In genomic region chr4:105159531-105159870, GRCm38 (mm10) we compare ENCODE assay signal across 9 mouse cellular contexts. TPM values are rescaled to one million over a fixed set of nuclear protein-coding genes. Genes with fewer than 3 reads are reported as not detected.
DNase-seq lines count a peak whose midpoint lies in the region; ATAC-seq and TF ChIP-seq lines count a peak whose summit lies in the region.
"Had no signal": no experiment of that assay in that cellular context is flagged by ENCODE, and none has a peak within 500 bp of the region (broad histone marks: within the 10 kb centered on the region; RNA-seq: fewer than 3 reads in every experiment).

No protein-coding gene starts in this region.

- peaks cover 8% of the 10 kb centered on the region for H3K4me1 ChIP-seq in kidney, adult 2 months (ENCODE audit: control insufficient read depth, insufficient read depth, low read length)
- no peaks in the 10 kb centered on the region for H3K4me1 ChIP-seq in embryonic facial prominence, embryonic 11.5 days (ENCODE audit: control insufficient read depth, insufficient read depth, low read length)
- peaks cover 20% of the 10 kb centered on the region for H3K4me1 ChIP-seq in hindbrain, embryonic 15.5 days (replicated peaks)
- peaks cover 19% of the 10 kb centered on the region; the same call in 1 of the 2 replicates for H3K4me1 ChIP-seq in midbrain, embryonic 14.5 days (ENCODE audit: control insufficient read depth, insufficient read depth, low read length)

- DNase-seq in kidney, adult 2 months: no peak
- DNase-seq in kidney, postnatal 25 days: no peak
- no peak for DNase-seq in embryonic facial prominence, embryonic 11.5 days (ENCODE audit: low spot score)
- DNase-seq in midbrain, embryonic 14.5 days: no peak
- DNase-seq in Muller cell, postnatal 12 days (ENCODE audit: inconsistent ontology term): no peak
- DNase-seq in frontal cortex, postnatal 36 days (ENCODE audit: low spot score in 2 of 2): no peak
- no peak for DNase-seq in thymus, postnatal 25 days
- DNase-seq: cerebellum, adult 18-20 months had no signal

- H3K9me3 ChIP-seq in embryonic facial prominence, embryonic 11.5 days (replicated peaks; ENCODE audit: control insufficient read depth, low read length): no peaks in the 10 kb centered on the region
- H3K9me3 ChIP-seq in hindbrain, embryonic 15.5 days: no peaks in the 10 kb centered on the region
- no peaks in the 10 kb centered on the region for H3K9me3 ChIP-seq in midbrain, embryonic 14.5 days (ENCODE audit: control insufficient read depth, low read length)

- no peaks in the 10 kb centered on the region for H3K27me3 ChIP-seq in kidney, adult 2 months (replicated peaks; ENCODE audit: control insufficient read depth, insufficient read depth, low read length)
- H3K27me3 ChIP-seq in embryonic facial prominence, embryonic 11.5 days (ENCODE audit: control insufficient read depth, insufficient read depth, low read length): no peaks in the 10 kb centered on the region
- H3K27me3 ChIP-seq in hindbrain, embryonic 15.5 days: 0 out of 2 replicates have a peak, but pooled peaks cover 2% of the 10 kb centered on the region
- no peaks in the 10 kb centered on the region for H3K27me3 ChIP-seq in midbrain, embryonic 14.5 days (ENCODE audit: control insufficient read depth, insufficient read depth, low read length)

- 41% methylated on average over 6 of the region's 6 CpGs for WGBS in kidney, adult 2 months
- WGBS in embryonic facial prominence, embryonic 11.5 days: 22% methylated on average over 6 of the region's 6 CpGs
- WGBS in hindbrain, embryonic 15.5 days: 22% methylated on average over 6 of the region's 6 CpGs
- WGBS in midbrain, embryonic 14.5 days: 15% methylated on average over 6 of the region's 6 CpGs

- peak overlapping the region; percentile 97 for H3K9ac ChIP-seq in embryonic facial prominence, embryonic 11.5 days (replicated peaks; ENCODE audit: low read length)
- H3K9ac ChIP-seq in hindbrain, embryonic 15.5 days: peak overlapping the region; percentile 72
- H3K9ac ChIP-seq in midbrain, embryonic 14.5 days (replicated peaks; ENCODE audit: low read length): peak overlapping the region; percentile 83

- peak overlapping the region; percentile 77 for H3K4me2 ChIP-seq in embryonic facial prominence, embryonic 11.5 days (ENCODE audit: low read depth, low read length)
- peak overlapping the region; percentile 86 for H3K4me2 ChIP-seq in hindbrain, embryonic 15.5 days
- H3K4me2 ChIP-seq in midbrain, embryonic 14.5 days (ENCODE audit: low read length): peak overlapping the region; percentile 81

- ATAC-seq in embryonic facial prominence, embryonic 11.5 days (replicated peaks; ENCODE audit: insufficient number of reproducible peaks, low FRiP score, low TSS enrichment, low read depth): no peak
- ATAC-seq in hindbrain, embryonic 15.5 days (ENCODE audit: low FRiP score, low read depth): no peak
- ATAC-seq in midbrain, embryonic 14.5 days (ENCODE audit: low FRiP score, low TSS enrichment): no peak

- H3K27ac ChIP-seq in kidney, adult 2 months (ENCODE audit: insufficient read depth, low read depth, low read length): peak overlapping the region; percentile 44
- H3K27ac ChIP-seq in embryonic facial prominence, embryonic 11.5 days (replicated peaks; ENCODE audit: low read depth, low read length): no peak overlapping the region
- H3K27ac ChIP-seq in hindbrain, embryonic 15.5 days (replicated peaks): peak overlapping the region; percentile 55; the same call in 1 of the 2 replicates
- H3K27ac ChIP-seq in midbrain, embryonic 14.5 days (replicated peaks; ENCODE audit: low read depth, low read length): no peak overlapping the region

- H3K4me3 ChIP-seq in kidney, adult 2 months (ENCODE audit: insufficient read depth, low read depth, low read length): peak overlapping the region; percentile 77
- peak overlapping the region; percentile 97 for H3K4me3 ChIP-seq in embryonic facial prominence, embryonic 11.5 days (ENCODE audit: low read depth, low read length)
- H3K4me3 ChIP-seq in hindbrain, embryonic 15.5 days: peak overlapping the region; percentile 75
- H3K4me3 ChIP-seq in midbrain, embryonic 14.5 days (replicated peaks; ENCODE audit: low read depth, low read length): peak overlapping the region; percentile 75

- TF ChIP-seq CTCF in kidney, adult 2 months (conservative IDR thresholded peaks at IDR 0.05; ENCODE audit: insufficient read depth, insufficient read length, low read depth, low read length): no peak

- H3K36me3 ChIP-seq in kidney, adult 2 months (ENCODE audit: control insufficient read depth, insufficient read depth, low read length): peaks cover 2% of the 10 kb centered on the region; the same call in 1 of the 2 replicates
- no peaks in the 10 kb centered on the region for H3K36me3 ChIP-seq in embryonic facial prominence, embryonic 11.5 days (replicated peaks; ENCODE audit: control insufficient read depth, insufficient read depth, low read depth, low read length)
- no peaks in the 10 kb centered on the region for H3K36me3 ChIP-seq in hindbrain, embryonic 15.5 days
- H3K36me3 ChIP-seq in midbrain, embryonic 14.5 days (ENCODE audit: control insufficient read depth, insufficient read depth, low read length): no peaks in the 10 kb centered on the region

- TF ChIP-seq POLR2A in kidney, adult 2 months (IDR thresholded peaks at IDR 0.05; ENCODE audit: low read depth, low read length): no peak

RNA-seq across cellular contexts. Expression of gene Plpp3, which starts 2.4 kb away (rescaled TPM):
- 77.7 and 78.0 TPM in 2 replicates for polyA plus RNA-seq in kidney, adult 2 months (2012; rRNA removed)
- 73.5 and 79.3 TPM in 2 replicates for polyA plus RNA-seq in embryonic facial prominence, embryonic 11.5 days (2014; fragmentation: Nextera tagmentation; extraction: Ambion mirVana)
- polyA plus RNA-seq in hindbrain, embryonic 15.5 days (2015; fragmentation: Nextera tagmentation; extraction: Ambion mirVana): 92.4 and 95.1 TPM in 2 replicates
- 51.7 and 62.4 TPM in 2 replicates for polyA plus RNA-seq in midbrain, embryonic 14.5 days (2014; fragmentation: Nextera tagmentation; extraction: Ambion mirVana)

RNA-seq across cellular contexts. Expression of gene Prkaa2, which starts 49.8 kb away (rescaled TPM):
- 23.9 and 25.8 TPM in 2 replicates for polyA plus RNA-seq in kidney, adult 2 months (2012; rRNA removed)
- 1.5 and 1.6 TPM in 2 replicates for polyA plus RNA-seq in embryonic facial prominence, embryonic 11.5 days (2014; fragmentation: Nextera tagmentation; extraction: Ambion mirVana)
- 13.4 and 14.0 TPM in 2 replicates for polyA plus RNA-seq in hindbrain, embryonic 15.5 days (2015; fragmentation: Nextera tagmentation; extraction: Ambion mirVana)
- polyA plus RNA-seq in midbrain, embryonic 14.5 days (2014; fragmentation: Nextera tagmentation; extraction: Ambion mirVana): 17.8 and 19.4 TPM in 2 replicates

Comparison
In these comparisons a context has a peak if more than half of its experiments do, and no peak if none do; other contexts are left out.
1. H3K27ac ChIP-seq: peak in kidney, adult 2 months (single experiment) and hindbrain, embryonic 15.5 days (single experiment); none in embryonic facial prominence, embryonic 11.5 days (single experiment) and midbrain, embryonic 14.5 days (single experiment).
2. Peak in every context shown above with its lines, with median percentiles within 50 percentile points of each other: H3K4me3 ChIP-seq, H3K4me2 ChIP-seq and H3K9ac ChIP-seq.